Mouse (Mus musculus) cerebellum, adult 11-12 months (tissue): ENCODE measurements around the gene Samd14.
"Not testable (repeated sequence)": the region's sequence is repeated elsewhere in the genome, so short reads cannot be mapped to it uniquely, and the experiment has no call there.

Experiments
- DNase-seq: peaks from one replicate; pipeline ENCODE4 v3.0.0; 2022

Gene Samd14

DNA sequence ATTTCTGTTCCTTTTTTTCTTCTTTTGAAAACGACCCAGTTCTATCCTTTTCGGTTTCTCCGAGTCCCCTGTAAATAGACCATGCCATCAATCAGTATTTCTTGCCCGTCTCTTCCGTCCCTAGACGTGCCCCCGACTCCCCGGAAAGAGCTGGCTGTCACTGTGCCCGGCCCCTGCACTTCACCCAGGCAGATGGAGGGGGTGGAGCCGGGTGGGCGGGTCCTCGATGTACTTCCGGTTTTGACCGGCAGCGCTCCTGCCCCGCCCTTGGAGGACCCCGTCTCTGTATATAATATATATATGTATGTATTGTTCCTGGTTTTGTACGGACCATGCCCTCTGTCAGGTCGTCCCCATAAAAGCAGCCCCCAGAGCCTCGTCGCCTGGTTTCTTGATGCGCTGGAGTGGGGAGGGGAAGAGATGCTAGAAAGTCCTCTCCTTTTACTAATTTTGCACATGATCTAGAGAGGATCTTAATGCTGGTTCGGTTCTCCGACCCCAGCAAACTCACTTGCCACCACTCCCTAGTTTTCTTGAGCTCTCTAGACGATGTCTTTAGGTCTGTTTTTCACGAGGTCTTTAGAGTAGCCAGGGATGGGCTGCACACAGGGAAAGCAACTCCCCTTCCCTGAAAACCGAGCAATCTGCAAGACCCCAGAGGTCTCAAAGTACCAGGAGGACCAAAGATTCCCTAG, 3.0 kb upstream of the Samd14 start:
- DNase-seq = peak; percentile 79

DNA sequence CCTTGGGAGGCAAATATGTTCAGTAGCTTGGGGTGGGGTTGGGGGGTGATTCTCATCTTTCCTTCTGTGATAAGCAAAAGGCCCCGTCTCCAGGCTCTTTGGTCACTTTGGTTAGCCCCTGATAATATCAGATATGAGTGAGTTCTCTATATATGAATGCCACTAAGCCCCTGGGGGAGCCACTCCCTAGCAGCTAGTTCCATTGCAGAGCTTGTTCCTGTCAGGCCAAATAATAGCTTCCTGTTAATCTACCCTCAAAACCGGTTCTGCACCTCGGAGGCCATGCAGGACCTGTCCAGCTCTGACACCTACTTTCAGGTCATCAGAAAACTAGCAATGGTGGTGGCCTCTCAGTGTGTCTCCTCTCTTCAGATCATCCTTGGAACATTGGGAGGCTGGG, 2.3 kb upstream of the Samd14 start:
- DNase-seq = no peak

DNA sequence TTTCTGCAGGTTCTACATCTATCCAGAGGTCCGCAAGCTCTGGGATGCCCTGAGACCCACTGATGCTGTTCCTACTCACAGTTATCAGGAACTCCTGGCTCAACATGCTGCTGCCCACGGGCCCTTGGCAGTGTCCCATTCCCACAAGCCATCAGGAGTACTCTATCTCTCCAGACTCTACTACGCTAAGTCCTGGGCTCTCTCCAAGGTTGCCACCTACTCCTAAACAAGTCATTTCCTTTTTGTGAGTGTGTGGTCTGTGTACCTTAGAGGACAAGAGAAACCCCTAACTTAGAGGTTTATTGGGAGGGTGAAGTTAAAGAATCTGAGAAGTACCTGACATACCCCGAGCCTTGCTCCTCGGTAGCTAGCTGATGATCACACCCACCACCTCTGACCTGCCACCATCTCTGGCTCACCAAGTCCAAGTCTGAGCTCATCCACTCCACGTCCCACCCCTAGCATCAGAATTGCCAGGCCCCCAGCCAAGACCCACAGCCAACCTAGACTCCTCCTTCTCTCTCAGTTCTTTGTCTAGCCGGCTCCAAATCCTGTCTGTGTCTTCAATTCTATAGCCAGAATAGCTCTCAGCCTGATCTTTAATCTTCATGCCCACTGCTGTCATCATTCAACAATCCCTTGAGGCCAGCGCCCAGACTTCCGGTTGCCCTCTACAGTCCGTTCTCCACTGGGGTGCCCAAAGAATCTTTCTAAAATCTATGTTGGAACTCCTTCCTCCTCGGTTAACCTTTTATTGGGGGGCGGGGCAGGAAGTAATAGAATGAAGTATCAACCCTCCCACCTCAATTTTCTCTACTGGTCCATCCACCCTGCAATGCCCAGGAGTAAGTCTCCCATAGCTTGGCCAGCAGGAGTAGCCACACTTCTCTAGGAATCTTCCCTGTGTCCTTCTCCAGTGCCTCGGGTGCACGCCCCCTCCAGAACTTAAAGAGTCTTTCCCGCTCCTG, 734 bp upstream of the Samd14 start:
- no peak for DNase-seq

DNA sequence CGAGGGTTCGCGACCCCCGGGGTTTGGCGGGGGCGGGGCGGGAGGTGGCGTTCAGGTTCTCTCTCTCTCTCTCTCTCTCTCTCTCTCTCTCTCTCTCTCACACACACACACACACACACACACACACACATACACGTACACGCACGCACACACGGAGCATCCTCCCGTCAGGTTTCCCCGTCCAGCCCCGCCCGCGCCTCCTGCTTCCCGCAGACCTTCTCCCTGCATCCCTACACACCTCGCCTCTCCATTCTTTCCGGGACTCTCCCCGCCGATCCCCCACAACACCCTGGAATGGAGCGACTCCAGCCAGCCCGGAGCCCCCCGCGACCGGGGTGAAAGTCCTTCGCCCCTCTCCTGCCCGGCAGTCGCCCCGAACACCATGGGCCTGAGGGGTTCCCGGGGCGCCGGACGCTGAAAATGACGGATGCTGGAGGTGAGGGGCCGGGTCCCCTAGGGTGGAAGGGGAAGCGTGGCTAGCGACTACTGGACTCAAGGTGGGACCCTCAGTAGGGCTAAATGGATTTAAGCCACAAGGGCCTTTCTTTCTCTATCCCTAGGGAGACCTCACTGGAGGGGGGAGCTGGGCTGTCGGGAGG, 561 bp downstream of the Samd14 start:
- DNase-seq = peak; percentile 84

DNA sequence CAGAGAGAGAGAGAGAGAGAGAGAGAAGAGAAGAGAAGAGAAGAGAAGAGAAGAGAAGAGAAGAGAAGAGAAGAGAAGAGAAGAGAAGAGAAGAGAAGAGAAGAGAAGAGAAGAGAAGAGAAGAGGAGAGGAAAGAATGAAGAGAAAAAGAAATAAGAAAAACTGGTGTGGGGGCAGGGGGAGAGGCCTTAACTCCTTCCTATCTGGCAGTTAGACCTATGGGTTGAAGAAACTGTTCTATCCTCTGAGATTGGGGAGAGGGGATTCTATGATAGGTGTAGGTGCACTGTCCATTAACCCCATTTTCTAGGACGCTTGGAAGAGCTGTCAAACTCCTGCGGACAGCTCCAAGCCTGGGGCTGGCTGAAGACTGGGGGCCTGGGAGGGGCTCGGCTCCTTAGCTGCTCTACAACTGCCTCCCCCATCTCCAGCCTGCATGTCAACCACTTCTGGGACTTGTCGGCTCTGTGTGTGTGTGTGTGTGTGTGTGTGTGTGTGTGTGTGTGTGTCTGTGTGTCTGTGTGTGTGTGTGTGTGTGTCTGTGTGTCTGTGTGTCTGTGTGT, 1.2 kb downstream of the Samd14 start:
- not testable (repeated sequence) for DNase-seq

DNA sequence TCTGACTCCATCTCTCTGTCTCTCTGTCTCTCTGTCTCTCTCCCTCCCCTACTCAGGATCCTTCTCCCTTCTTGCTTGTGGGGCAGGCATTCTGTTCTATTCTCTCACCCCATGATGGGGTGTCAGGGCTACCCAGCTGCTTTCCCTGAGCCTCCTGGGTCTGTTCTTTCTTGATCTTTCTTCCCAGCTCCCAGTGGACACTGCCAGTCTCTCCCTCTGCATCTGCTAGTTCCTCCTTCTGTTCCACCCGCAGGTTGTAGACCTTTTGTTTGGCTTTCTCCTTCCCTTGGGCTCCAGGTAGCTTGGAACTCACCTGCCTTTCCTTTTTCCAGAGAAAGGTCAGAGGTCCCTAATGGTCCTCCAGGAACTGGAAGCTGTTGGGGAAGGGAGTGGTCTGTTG, 1.7 kb downstream of the Samd14 start:
- no peak for DNase-seq

DNA sequence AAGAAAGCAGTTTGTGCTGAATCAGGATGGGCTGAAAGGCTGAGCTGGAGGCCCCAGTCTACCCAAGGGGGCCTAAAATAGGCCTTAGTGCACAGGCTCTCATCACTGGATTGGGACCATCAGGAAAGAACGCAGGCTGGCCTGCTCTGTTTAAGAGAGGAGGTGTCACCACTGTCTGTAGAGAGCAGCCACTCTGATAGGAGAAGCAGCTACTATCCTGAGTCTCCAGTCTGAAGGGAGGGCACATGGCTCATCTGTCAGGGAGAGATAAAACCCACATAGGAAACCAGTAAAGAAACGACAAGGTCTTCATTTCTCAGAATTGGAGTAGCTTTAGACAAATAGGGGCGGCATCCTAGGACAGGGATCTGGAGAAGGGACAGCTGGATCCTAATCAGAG, 2.4 kb downstream of the Samd14 start:
- DNase-seq = no peak

DNA sequence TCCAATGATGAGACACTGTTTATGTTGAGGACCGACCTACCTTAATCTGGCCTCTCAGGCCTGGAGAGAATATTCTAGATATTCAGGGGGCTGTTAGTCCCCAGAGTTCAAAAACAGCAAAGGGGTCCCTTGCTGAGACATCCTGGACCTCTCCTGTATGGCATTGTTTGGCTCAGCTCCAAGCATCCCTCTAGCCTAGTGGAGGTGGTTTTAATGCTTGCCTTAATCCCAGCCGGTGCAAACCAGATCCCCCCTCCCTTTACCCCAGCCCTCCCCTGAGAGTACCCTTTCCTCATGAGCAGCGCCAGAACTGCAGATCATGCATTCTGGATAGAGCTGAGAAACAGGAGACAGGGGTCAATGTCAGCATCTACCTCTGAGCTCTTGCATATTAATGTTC, 2.8 kb downstream of the Samd14 start:
- DNase-seq = no peak

DNA sequence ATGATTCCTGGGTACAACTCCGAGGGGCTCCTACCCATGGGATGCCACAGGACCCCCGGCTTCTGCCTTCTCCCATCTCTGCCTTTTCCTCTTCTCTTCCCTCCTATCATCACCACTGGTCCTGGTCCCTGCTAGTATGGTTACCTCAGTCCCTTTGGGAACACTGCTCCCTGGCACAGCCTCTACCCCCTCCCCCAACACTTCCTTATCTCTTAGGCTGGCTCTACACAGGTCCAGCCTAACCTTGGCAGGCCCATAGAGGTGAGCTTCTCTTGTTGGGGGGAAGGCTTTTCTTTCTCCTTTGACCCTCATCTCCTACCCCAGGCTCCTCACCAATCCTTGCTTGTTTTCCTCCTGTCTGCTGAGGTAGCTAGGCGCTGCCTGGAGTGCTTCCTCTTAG, 5.8 kb downstream of the Samd14 start:
- DNase-seq = no peak

DNA sequence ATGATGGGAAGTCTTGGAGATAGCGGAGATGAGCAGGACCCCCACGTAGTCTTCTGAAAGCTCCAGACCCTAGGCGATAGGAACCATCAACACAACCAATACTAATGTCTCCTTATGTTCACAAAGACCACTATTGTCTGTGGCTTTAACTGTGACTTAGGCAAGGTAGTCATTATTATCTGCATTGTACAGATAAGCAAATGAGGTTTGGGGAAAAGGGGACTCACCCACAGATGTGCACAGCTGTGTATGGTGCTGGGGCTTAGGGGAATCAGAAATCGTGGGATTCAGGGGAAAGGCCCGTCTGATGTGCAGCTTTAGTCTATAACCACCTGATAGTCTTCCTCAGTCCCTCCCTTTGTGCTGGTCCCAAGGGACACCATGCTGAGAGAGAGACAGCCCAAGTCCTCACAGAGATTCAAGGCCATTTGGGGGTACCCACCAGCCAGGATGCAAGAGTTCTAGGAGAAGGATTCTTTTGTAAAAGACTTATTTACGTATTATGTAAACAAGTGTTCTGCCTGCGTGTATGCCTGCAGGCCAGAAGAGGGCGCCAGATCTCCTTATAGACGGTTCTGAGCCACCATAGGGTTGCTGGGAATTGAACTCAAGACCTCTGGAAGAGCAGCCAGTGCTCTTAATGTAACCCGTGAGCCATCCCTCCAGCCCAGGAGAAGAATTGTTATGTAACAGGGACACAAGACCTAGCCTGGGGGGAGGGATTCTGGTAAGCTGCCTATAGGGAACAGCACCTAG, 12.7 kb downstream of the Samd14 start:
- DNase-seq = no peak

DNA sequence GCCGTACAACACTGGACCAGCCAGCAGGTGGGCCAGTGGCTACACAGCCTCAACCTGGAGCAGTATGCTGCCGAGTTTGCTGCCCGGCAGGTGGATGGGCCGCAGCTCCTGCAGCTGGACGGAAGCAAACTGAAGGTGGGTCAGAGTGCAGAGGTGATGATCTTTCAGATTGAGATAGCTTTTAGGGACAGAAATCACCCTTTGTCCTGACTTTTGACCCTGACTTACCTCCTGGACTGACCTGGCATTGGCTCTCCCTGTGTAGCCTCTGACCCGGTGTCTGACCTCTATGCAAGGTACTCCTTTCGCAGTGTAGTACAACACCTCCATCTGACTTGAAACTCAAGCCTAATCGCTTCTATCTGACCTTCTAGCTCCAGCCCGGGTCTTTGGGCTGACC, 13.8 kb downstream of the Samd14 start:
- peak; percentile 66 for DNase-seq

DNA sequence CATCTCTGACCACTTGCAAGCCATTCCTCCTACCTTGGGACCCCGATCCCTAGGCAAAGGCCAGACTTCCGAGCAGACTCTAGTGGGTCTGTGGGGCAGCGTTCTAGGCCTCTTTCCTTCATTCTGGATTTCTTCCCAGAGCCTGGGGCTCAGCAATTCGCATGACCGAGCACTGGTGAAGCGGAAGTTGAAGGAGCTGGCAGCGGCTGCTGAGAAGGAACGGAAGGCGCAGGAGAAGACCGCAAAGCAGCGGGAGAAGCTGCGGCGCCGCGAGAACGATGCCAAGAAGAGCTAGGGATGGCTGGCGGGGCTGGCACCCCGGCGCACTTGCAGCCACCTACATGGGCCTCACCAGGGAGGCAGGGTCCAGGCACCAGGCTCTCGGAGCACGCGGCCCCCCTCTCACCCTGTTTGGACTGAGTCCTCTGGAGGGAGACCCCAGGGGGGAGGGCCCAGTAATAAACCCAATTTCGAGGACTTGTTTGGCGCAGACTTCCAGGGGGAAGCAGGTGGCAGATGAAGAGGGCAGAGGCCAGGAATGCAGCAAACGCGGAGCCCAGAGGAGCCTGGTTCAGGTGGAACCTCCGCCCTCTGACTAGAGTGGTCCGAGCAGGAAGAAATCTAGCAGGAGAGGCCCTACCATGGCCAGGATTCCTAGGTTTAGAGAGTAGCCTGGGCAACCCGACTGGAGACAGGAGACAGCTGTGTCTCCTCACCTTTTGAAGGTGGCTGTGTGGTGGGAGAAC, 14.9 kb downstream of the Samd14 start:
- peak; percentile 96 for DNase-seq

DNA sequence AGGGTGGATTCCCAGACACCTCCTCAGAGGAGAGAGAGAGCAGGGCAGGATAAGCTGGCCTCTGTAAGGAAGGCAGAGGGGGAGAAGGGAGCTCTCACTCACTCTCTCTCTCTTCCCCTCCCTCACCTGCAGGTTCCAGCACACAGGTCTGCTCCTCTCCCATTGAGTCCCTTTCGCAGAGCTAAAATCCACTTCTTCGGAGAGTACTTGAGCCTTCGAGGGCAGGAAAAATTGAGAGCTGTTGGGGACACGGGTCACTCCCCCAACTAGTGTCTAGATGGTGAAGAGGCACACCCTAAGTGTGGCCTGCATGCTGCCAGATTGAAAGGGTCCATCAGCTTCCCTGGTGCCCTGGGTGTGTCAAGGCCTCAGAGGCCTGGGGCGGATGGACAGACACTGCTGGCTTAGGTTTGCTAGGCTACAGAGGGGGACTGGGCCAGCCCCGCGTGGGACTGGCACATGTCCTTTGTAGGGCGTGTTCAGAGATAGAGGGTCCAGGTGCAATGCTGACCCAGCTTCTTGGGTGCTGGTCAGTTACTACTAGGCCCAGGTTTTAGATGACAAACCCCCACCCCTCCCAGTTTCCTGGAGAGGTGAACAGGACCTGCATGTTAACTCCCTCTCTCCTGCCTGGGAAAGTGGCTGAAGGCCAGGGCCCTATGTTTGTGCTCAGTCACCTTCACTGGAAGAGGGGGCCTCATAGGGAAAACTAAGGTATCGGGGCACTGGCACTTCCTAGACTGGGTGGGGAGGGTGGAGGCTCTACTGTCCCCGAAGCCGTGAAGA, 15.7 kb downstream of the Samd14 start:
- DNase-seq = no peak

DNA sequence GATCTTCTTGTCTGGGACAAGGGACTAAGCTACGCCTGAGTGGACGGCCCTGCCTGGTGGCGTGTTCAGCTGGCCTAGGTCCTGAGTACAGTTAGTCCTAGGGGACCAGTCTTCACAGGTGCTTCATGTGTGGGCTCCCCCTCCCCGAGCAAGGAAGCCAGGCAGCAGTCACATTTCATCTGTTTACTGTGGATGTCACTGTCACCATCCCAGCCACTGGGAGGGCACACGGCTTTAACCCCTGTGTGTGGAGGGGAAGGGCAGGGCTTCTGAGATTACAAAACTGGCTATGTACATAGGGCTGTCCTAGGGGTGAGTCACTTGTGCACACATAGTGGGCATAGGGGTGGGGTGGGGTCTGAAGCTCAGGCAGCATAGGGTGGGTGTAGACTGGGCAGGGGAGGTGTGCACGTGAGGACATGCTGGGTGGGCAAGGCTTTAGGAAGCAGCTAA, 16.4 kb downstream of the Samd14 start:
- no peak for DNase-seq

DNA sequence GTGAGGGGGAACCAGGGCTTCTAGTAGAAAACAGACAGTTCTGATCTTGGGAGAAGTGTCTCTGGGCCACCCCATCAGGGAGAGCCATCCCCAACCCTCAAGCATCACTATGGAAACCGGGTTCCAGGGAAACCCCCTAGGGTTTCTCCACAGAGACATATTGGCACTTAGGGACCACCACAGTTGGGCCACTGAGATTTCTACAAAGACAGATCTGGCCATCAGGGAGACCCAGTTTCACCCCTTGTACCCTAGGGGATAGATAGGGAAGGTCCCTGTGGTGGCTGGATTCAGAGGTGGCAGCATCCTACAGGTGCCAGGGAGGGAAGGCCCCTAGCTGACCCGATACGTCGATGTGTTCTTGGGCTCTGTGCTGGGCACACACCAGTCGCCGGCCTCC, 17.2 kb downstream of the Samd14 start:
- DNase-seq = no peak

DNA sequence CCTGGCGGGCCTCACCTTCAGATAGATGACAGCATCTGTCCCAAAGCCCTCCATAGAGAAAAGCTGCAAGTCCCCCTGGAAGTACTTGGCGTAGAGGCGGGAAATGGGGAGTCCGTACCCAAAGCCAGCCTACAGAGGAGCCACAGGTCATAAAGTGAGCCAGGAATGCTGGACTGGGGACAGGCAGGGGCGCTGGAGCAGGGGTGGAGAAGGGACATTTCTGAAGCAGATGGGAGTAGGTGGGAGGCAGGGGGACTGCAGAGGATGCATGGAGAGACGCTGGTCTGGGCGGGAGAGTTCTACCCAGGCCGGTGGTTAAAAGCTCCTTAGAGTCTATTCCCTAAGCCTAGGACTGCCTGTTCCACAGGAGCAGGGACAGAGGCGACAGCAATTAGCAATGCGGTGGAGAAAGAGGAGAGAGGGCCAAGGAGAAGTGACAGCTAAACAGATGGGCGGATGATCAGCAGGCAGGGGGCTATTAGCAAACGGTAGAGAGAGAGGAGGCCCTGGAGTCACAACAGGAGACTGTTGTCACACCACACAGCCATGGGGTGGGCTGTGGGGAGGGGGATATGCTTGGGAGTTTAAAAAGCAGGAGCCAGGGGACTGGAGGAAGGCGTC, 18.3 kb downstream of the Samd14 start:
- no peak for DNase-seq

DNA sequence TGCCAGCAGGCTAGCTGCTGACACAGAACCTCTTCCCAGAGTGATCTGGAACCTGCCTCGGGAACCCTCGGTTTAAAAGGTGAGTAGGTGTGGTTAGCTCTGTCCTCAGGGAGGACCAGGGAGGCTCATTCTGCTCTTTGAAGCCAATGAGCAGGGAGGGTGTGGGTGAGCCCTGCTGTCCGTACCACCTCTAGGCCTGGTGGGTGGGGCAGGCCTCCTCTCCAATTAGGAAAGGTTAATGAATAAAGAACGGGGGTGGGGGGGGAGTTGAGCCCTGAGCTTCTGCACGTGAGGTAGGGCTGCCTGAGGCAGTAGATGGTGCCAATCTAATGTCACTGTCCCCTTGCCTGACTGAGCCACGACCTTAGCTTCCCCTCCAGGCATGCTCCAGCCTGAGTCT, 23.3 kb downstream of the Samd14 start:
- peak; percentile 40 for DNase-seq

DNA sequence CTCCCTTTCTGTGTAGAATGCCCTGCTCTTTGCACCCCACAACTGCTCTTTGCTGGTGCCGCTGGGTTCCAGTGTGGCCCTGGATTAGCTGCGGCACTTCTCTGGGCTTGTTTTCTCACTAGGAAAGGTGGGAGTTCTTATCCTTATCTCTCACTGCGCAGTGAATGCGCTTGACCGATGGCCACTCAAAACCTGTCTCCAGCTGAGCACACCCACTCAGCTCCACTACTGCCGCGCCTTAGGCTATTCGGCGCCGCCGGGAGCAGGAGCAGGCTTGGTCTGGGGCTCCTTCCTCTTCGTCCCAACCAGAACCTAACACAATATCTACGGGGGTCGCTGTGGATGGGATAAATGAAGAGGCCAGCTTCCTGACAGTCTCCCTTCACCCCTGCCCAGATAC, 23.9 kb downstream of the Samd14 start:
- DNase-seq = peak; percentile 46

DNA sequence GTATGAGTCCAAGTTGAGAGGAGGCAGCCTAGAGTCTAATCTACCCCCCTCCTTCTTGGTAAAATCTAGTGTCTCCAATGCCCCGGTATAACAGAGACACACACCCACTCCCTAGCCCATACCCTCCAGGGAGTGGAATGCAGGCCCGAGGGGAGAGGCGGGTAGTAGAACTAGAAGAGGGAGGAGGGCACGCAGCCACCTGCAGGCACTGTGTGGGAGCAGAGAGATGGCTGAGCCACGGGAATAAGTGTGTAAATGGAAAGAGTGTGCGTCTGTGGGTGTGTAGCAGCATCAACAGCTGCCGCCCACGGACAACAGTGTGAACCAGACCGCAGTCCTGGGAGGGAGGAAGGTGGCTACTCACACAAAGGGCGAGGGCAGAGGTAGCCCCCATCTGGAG, 25.2 kb downstream of the Samd14 start:
- DNase-seq = peak; percentile 56

DNA sequence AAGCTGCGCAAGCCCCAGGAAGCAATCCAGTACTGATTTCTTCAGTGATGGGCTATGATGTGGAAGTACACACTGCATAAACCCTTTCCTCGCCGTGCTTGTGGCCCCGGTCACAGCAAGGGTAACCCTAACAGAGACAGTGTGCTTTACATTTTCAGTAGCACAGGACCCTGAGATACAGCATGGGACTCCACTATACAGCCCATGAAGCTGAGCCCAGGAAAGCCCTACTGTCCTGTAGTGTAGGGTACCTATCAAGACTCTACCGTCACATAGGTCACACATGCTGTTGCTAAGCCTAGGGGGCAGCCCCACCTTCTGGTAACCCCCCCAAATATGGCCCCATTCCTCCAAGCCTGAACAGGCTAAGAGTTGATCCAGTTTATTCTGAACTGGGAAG, 26.8 kb downstream of the Samd14 start:
- peak; percentile 37 for DNase-seq

DNA sequence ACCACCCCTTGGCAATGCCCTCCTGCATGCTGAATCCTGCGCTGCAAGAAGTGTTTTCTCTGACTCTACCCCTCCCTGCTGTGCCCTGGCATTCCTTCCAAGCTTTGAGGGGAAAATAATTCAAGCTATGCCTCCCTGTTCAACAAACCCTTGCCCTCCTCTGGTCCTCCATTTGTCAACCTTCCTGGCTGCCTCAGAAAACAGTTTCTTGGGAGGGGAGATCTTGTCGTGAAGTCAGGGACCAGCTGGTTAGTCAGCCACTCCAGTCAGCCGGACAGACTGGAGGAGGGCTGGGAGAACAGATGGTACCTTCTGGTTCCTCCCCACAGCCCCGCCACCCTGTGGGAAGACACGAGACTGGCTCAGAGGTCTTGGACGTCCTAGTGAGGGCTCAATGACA, 27.6 kb downstream of the Samd14 start:
- peak; percentile 92 for DNase-seq
